Mouse (Mus musculus) embryonic facial prominence, embryonic 13.5 days (tissue): Measurements from ENCODE around the gene Hoxc5. TPM values are rescaled to one million over a fixed set of nuclear protein-coding genes. Genes with fewer than 3 reads are reported as not detected.
A peak's percentile ranks its signal among the peaks of the same experiment; 100 is the strongest.

Experiments used
- ATAC-seq: fragments of 200-750 bp; cut with Nextera tagmentation; 2 replicates; pipeline ENCODE4 v1.8.0; 2017; ENCODE audit warnings: low read depth; ENCODE audit not compliant: insufficient number of reproducible peaks, insufficient read depth, low FRiP score, low TSS enrichment
- H3K27ac ChIP-seq: fragments of 300-500 bp; sonication (generic); 2 replicates; pipeline ENCODE4 v1.5.1; 2015; ENCODE audit warnings: moderate library complexity, mild to moderate bottlenecking, inconsistent platforms
- H3K27me3 ChIP-seq: fragments of 300-500 bp; sonication (generic); 2 replicates; pipeline ENCODE4 v1.6.1; 2015; ENCODE audit warnings: mild to moderate bottlenecking, inconsistent platforms
- H3K36me3 ChIP-seq: fragments of 300-500 bp; sonication (generic); 2 replicates; pipeline ENCODE4 v1.6.1; 2015; ENCODE audit warnings: mild to moderate bottlenecking, inconsistent platforms
- H3K4me1 ChIP-seq: fragments of 300-500 bp; sonication (generic); 2 replicates; pipeline ENCODE4 v1.6.1; 2015; ENCODE audit warnings: inconsistent platforms
- H3K4me2 ChIP-seq: fragments of 300-500 bp; sonication (generic); 2 replicates; pipeline ENCODE4 v1.6.1; 2015; ENCODE audit warnings: moderate library complexity, mild to moderate bottlenecking, inconsistent platforms
- H3K4me3 ChIP-seq: fragments of 300-500 bp; sonication (generic); 2 replicates; pipeline ENCODE4 v1.5.1; 2015; ENCODE audit warnings: mild to moderate bottlenecking, inconsistent platforms
- H3K9ac ChIP-seq: fragments of 300-500 bp; sonication (generic); 2 replicates; pipeline ENCODE4 v1.6.1; 2015; ENCODE audit warnings: mild to moderate bottlenecking, inconsistent platforms
- H3K9me3 ChIP-seq: fragments of 300-500 bp; sonication (generic); 2 replicates; pipeline ENCODE4 v1.6.1; 2016; ENCODE audit warnings: inconsistent platforms
- WGBS: fragments of 180-500 bp; shearing (Covaris S2); methylation state at CpG from one replicate; pipeline ENCODE4 v1.1.7; 2015; ENCODE audit warnings: mixed read lengths; 5-methylcytosine and 5-hydroxymethylcytosine counted together
- microRNA counts: library from miRNA; unstranded; fragments of <30 nt; microRNA quantifications from one replicate; lab custom pipeline; 2016
- microRNA-seq: library from miRNA; unstranded; fragments of <30 nt; microRNA quantifications from one replicate; pipeline ENCODE4, GENCODE M21; 2016
- polyA plus RNA-seq: library from polyadenylated mRNA; unstranded; fragments of >200 nt; fragmentation: Nextera tagmentation; extraction: Ambion mirVana; gene quantifications from 2 replicates; pipeline ENCODE4 v1.2.1, GENCODE M21; 2015

The Hoxc5 gene
- polyA plus RNA-seq, 1 experiment from 2014 or later = 1.8 TPM

GRCm38 (mm10) chr15:103060021-103060340 is 92.7 kb downstream of the Hoxc5 start:
- H3K36me3 ChIP-seq = no peaks in the 10 kb centered on the region
- no peak overlapping the region for H3K9ac ChIP-seq
- no peak overlapping the region for H3K4me2 ChIP-seq
- 9% methylated on average over 11 of the region's 11 CpGs for WGBS
- peaks cover 4% of the 10 kb centered on the region; the same call in 1 of the 2 replicates for H3K4me1 ChIP-seq
- H3K27me3 ChIP-seq = peaks cover 97% of the 10 kb centered on the region
- no peak for ATAC-seq
- no peak overlapping the region for H3K4me3 ChIP-seq
- H3K9me3 ChIP-seq = no peaks in the 10 kb centered on the region
- no peak overlapping the region for H3K27ac ChIP-seq

DNA sequence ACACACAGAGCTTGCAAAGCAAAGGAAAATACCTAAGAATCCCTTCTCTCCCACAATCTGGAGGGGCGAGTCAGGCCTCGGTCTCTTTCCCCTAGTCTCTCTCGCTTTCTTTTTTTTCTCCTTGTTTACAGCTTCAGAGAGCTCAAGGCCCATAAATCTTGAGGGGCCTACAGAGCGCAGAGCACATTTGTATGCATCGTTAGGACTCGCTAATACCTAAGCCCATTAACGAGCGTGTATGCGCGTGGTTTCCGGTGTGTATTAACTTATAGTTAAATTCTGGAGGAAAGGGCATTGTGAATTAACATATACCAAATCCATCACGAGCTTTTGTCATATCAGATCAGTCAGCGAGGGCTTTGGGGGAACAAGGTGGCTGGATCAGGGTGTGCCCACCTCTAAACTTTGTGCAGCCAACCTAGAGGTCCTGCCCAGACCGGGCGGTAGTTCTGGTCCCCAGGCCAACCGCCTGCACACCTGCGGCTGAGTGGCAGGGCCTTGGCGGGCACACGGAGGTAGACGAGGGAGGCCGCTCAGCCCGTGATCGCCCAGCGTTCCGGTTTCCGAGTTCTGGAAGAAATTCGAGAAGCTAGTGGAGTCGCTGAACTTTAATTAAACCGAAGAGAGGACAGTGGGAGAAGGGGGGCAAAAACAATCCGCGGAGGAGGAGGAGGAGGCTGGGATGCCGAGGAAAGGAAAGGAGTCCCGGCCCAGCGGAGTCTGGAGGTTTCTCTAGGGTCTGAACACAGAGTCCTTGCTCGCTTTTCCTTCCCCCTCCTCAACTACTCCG is 93.3 kb downstream of the Hoxc5 start:
- Histone ChIP-seq H3K9me3 (no peaks in the 10 kb centered on the region), H3K27ac (no peak overlapping the region), H3K4me3 (no peak overlapping the region; the same call in 1 of the 2 replicates), H3K36me3 (no peaks in the 10 kb centered on the region), H3K4me2 (no peak overlapping the region), H3K4me1 (peaks cover 4% of the 10 kb centered on the region; the same call in 1 of the 2 replicates), H3K9ac (no peak overlapping the region), H3K27me3 (peaks cover 97% of the 10 kb centered on the region)
- whole genome bisulfite sequencing = 3% methylated on average over 36 of the region's 36 CpGs
- no peak; the same call in 1 of the 2 replicates for ATAC-seq

- no peak overlapping the region for H3K4me3 ChIP-seq
- no peak for ATAC-seq
- H3K27me3 ChIP-seq = peaks cover 97% of the 10 kb centered on the region
- WGBS = under 1% methylated on average over 30 of the region's 30 CpGs
- H3K9ac ChIP-seq = no peak overlapping the region
- H3K9me3 ChIP-seq = no peaks in the 10 kb centered on the region
- H3K27ac ChIP-seq = no peak overlapping the region
- no peak overlapping the region for H3K4me2 ChIP-seq
- peaks cover 4% of the 10 kb centered on the region; the same call in 1 of the 2 replicates for H3K4me1 ChIP-seq
- H3K36me3 ChIP-seq = no peaks in the 10 kb centered on the region
Measured at GRCm38 (mm10) chr15:103061131-103061825, 94.0 kb downstream of the Hoxc5 start.

DNA sequence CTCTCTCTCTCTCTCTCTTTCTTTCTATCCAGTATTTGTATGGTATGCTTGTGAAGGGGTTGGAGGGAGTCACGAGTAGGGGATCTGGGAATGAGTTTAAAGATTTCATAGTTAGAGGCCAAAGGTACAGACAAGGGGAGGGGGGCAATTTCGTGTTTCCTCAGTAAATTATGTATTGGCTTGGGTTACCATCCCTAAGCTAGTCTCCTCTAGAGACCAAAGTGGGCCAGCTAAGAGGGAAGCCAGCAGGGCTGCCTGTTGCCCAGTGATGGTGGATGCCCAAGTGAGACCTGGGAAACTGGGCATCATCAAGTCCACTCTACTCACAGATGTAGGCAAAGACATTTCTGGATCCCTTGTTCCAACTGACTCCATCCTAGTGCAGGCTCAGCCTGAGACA is 94.7 kb downstream of the Hoxc5 start:
- Histone ChIP-seq H3K4me3 (no peak overlapping the region), H3K27me3 (peaks cover 97% of the 10 kb centered on the region), H3K9ac (no peak overlapping the region), H3K4me2 (no peak overlapping the region), H3K36me3 (no peaks in the 10 kb centered on the region), H3K27ac (no peak overlapping the region), H3K4me1 (peaks cover 4% of the 10 kb centered on the region; the same call in 1 of the 2 replicates), H3K9me3 (no peaks in the 10 kb centered on the region)
- ATAC-seq = no peak
- WGBS = 6% methylated on average over 2 of the region's 2 CpGs

GRCm38 (mm10) chr15:103065642-103066041 is 98.4 kb downstream of the Hoxc5 start:
- peaks cover 100% of the 10 kb centered on the region for H3K27me3 ChIP-seq
- peaks cover 7% of the 10 kb centered on the region; the same call in 1 of the 2 replicates for H3K4me1 ChIP-seq
- H3K36me3 ChIP-seq = no peaks in the 10 kb centered on the region
- no peak overlapping the region for H3K27ac ChIP-seq
- ATAC-seq = no peak
- WGBS = 44% methylated on average over 7 of the region's 7 CpGs
- no peak overlapping the region for H3K4me2 ChIP-seq
- no peaks in the 10 kb centered on the region for H3K9me3 ChIP-seq
- H3K4me3 ChIP-seq = no peak overlapping the region
- H3K9ac ChIP-seq = no peak overlapping the region

MicroRNAs within 50 kb of the gene (microRNA counts, 519-probe panel; counts per million panel counts)
- microRNA mmu-miR-615-3p (lab: Ali Mortazavi, UCI) (236 counts per million, percentile 44 among the panel's probes with 10 or more counts), microRNA mmu-miR-615-5p (lab: Ali Mortazavi, UCI) (236 counts per million, percentile 44 among the panel's probes with 10 or more counts)

Small RNA genes lying within 50 kb of the gene (microRNA-seq; reads per million reads assigned to microRNA genes)
- 7.0 reads per million, percentile 23 among the genes with 10 or more reads in this experiment for gene Mir196a-2
- 65.3 reads per million, percentile 48 among the genes with 10 or more reads in this experiment for gene Mir615

Other genes starting within 250 kb of the Hoxc5 start
- 53.4 and 62.8 TPM in 2 replicates for gene Calcoco1, start 245.3 kb upstream of the Hoxc5 start, polyA plus RNA-seq
- 1.1 and 1.9 TPM in 2 replicates for gene Hoxc13, start 46.3 kb upstream of the Hoxc5 start, polyA plus RNA-seq
- not detected in 2 replicates for gene Hoxc12, start 30.7 kb upstream of the Hoxc5 start, polyA plus RNA-seq
- not detected in 2 replicates for gene Hoxc11, start 13.0 kb upstream of the Hoxc5 start, polyA plus RNA-seq
- gene Hoxc10, start 647 bp upstream of the Hoxc5 start, polyA plus RNA-seq = 0.10 TPM in 1 of 2 replicates, not detected in the other
- not detected in 2 replicates for gene Hoxc9, start 9.0 kb downstream of the Hoxc5 start, polyA plus RNA-seq
- not detected in 2 replicates for gene Hoxc8, start 23.2 kb downstream of the Hoxc5 start, polyA plus RNA-seq
- not detected in 2 replicates for gene Hoxc6, start 30.8 kb downstream of the Hoxc5 start, polyA plus RNA-seq
- 0.73 and 1.7 TPM in 2 replicates for gene Hoxc4, start 51.5 kb downstream of the Hoxc5 start, polyA plus RNA-seq
- 16.1 and 16.4 TPM in 2 replicates for gene Smug1, start 199.6 kb downstream of the Hoxc5 start, polyA plus RNA-seq